Mouse (Mus musculus) embryo, embryonic 10.5 days (tissue): ENCODE measurements around the gene Psmb2.

Experiments used
- DNase-seq: peaks from one replicate; pipeline ENCODE4 v3.0.0-alpha.2; 2015; ENCODE audit warnings: low spot score

Psmb2 gene

GRCm38 (mm10) chr4:126732531-126733380 lies 55.3 kb downstream of the Psmb2 start:
- DNase-seq = peak; percentile 31

DNA sequence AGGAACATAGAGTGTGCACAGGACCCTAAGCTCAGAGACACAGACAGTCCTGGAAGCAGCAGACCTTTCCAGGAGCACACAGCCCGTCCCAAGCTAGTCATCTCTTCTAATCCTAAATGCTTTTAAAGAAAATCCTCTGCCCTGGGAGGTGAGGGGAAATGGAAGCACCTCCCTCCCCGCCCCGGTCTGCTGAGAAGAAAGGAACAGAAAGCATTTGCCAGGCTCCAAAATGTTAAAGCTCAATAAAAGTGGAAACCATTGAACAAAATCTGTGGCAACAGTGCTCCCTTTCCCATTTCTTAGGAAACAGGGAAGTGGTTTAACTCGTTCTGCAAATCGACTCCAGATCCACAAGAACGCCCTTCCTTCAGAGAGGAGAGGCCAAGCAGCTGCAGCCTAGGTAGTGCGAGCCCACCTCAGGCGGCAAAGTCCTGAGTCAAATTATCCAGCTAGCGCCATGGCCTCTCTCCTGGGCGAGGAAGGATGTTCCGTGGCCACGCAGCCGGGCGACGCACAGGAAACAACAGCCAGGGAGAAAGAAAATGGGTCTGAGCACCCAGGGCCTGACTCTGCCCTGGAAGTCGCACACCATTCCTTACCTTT lies 56.7 kb downstream of the Psmb2 start:
- DNase-seq = peak; percentile 25

GRCm38 (mm10) chr4:126734700-126735381 lies 57.4 kb downstream of the Psmb2 start:
- peak; percentile 35 for DNase-seq

DNA sequence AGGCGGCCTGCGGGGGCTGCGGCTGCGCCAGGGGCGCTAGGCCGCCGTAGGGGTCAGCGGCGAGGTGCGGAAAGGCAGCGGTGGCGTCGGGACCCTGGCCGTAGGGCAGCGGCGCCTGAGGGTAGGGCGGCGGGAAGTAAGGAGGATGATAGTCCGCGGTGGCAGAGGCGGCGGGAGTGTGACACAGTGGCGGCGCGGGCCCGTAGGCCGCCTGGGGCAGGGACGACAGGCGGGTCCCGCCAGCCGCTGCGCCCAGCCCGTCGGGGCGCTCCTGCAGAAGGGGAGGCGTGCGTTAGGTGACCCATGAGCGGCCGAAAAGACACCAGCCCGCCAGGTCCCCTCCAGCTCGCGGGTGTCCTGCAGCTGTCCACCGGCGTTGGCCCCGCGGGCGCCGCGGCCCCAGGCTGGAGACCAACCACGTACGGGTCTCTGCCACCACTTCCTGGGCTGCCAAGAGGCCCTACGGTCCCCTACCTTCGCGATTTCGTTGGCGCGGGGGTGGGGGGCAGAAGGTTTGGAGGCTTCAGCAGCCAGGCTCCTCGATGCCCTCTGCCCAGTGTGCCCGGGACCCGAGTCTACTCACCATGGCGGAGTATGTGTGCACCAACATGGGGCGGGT lies 58.1 kb downstream of the Psmb2 start:
- DNase-seq = no peak

GRCm38 (mm10) chr4:126736001-126736414 lies 58.6 kb downstream of the Psmb2 start, which contains the start of gene Tfap2e:
Gene Tfap2e (minus strand): TSS chr4:126736240.
- DNase-seq = peak; percentile 73

DNA sequence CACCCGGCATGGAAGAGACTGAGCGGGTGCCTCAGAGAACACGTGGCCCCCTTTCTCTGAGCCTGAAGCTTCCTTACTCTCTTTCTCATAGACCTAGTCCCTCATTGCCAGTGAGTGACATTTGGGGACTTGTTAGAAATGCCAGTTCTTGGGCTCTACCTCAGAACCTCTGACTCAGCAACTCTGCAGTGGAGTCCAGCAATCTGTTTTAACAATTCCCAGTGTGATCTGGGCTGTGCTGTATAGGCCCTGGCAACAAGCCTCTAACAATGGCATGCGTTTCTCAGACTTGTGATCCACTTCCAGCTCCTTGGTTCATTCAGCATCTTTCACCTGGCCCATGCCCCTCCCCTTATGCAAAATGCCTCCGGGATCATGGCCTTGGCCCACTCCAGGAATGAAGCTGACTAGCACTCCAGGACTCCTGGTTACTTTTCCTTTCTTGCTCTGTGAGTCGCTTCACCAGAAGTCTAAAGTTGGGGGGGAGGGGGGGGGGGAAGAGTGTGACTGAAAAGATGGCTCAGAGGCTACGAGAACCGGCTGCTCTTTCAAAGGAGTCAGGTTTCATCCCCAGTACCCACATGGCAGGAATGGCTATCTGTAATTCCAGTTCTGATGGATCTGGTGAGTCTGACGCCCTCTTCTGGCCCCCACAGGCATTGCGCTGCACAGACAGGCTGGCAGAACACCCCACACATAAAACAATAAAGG lies 62.7 kb downstream of the Psmb2 start:
- DNase-seq = peak; percentile 72

- peak; percentile 94 for DNase-seq
Observed at GRCm38 (mm10) chr4:126741448-126741847, 64.0 kb downstream of the Psmb2 start.

DNA sequence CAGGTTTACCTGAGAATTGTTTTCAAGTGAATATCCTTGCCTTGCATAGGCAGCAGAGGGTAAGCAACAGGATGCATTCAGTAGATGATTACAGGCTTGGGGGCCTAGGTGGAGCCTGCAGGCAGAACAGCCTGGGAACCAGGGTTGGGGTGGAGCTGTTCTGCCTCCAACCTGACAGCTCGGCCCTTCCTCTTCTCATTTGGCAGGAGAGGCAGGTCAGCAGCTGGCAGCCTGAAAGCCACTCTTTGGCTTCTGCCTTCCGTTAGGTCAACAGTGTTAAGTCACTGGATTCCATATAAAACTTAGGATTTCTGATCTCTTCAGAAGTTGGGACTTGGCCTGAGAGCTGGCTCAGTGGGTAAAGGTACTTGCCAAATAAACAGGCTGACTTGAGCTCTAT lies 65.5 kb downstream of the Psmb2 start:
- no peak for DNase-seq

DNA sequence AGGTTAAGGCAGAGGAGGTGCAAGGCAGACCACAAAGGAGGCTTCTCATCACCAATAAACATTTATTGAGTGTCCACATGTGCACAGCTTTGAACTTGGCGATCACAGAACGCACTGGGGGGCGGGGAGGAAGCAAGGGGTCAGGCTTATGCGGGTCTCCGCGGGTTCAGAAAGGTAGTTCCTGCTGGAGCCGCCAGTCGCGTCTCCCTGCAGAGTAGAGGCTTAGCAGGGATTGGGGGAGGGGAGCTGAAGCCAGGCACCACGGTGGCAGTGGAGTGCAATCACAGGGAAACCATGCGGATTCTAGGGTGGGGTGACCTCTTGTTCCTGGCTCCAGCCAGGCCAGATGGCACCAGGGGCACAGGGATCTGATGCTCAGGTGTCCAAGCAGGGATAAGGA lies 66.3 kb downstream of the Psmb2 start:
- DNase-seq = peak; percentile 45

GRCm38 (mm10) chr4:126744831-126745230 lies 67.4 kb downstream of the Psmb2 start:
- DNase-seq = no peak

GRCm38 (mm10) chr4:126745506-126746193 lies 68.2 kb downstream of the Psmb2 start:
- DNase-seq = peak; percentile 76

DNA sequence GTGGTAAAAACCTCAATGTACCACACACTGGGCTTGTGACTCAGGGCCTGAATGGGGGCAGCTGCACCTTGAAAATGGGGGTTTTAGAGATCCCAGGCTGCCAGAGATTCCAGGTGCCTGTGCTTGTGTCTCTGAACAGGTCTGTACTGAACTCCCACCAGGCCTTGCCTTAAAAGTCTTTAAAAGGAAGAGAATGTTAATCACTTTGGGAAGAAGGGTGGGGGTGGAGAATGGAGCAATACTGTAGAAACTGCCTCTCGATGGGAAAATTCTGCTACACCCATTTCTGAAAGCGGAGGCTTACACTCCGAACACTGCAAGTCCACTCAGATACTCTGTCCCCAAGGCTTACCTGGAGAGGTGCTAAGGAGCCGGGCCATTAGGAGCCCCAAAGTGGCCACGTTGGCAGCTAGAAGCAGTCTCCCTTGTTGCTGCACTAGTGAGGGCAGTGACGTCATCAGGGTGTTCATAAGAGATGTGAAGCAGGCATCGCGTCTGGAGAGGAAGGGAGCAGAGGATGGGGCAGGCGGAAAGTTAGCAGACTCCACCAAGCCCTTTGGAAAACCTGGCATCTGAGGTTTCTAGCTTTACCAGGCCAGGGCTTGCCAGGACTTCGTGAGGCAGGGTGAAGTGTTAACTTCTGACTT lies 68.9 kb downstream of the Psmb2 start:
- no peak for DNase-seq

GRCm38 (mm10) chr4:126748381-126748780 lies 71.0 kb downstream of the Psmb2 start:
- DNase-seq = no peak

GRCm38 (mm10) chr4:126749553-126749952 lies 72.1 kb downstream of the Psmb2 start:
- DNase-seq = no peak

DNA sequence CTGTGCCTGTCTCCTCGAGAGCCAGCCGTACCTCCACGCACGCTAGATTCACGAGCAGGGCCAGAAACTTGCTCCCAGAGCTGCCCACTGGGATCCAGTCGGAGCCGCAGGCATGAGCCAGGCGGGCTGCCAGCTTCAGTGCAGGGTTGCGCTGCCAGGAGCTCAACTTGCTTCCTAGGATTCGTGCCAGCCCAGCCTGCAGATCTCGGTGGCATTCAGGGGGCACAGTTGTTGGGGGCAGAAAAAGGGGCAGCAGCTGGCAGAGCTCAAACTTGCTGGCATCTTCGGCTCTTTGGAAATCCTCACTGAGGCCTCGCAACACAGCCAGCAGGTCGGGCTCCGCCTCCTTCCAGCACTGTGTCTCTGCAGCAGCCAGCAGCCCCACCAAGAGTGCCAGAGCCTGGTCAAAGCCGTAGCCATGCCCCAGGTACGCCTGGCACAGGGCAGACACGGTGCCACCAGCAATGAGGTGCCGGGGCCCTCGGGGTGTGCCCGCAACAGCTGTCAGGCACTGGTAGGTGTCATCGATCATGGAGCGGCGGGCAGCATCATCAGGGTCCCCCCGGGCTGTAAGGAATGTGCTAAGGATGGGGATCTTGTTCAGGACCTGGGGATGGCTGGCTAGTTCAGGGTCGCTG lies 72.7 kb downstream of the Psmb2 start:
- no peak for DNase-seq

GRCm38 (mm10) chr4:126750863-126751555 lies 73.6 kb downstream of the Psmb2 start:
- no peak for DNase-seq

DNA sequence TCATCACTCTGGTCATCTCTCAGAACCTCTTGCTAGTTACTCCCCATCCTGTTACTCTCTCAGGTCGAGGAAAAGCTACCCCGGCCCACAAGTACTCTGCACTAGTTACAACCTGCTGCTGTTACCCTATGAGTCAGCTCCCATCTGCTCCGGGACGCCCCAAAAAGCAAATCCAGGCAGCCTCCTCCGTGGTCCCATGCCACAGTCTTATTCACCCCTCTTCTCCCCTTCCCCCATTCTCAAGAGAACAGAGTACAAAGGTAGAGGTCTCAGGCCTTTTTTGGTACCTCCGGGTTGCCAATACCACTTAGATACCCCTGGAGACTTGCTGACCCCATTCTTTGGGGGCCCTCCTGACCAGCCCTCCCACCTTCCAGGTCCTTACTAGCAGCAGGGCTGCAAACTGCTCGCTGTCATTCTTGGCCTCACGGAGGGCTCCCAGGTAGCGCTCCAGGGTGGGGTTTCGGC lies 74.2 kb downstream of the Psmb2 start:
- no peak for DNase-seq

DNA sequence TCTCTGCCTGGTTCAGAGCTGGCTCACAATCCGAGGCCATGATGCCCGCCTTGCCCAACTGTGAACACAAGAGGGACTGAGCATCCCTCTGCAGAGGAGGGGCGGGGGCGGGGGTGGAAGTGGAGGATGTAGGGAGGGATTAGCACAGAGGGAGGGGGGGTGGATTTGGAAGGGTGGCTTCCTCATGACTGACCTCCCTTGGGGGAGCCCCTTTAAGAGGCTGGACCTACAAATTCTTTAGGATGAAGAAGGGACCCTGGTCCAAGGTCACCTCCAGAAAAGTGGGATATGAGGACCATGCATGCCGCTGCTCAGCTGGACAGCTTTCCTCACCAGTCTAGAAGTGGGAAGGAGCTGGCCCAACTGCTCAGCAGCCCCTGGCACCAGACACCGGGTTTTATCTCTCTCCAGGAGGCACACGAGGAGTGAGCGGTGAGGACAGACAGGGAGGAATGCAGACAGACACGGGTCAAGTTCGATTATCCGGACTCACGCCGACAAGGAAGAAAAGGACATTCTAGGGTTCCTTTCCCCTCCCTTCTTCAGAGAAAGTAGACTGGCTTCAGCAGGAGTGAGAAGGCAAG lies 74.7 kb downstream of the Psmb2 start:
- no peak for DNase-seq

DNA sequence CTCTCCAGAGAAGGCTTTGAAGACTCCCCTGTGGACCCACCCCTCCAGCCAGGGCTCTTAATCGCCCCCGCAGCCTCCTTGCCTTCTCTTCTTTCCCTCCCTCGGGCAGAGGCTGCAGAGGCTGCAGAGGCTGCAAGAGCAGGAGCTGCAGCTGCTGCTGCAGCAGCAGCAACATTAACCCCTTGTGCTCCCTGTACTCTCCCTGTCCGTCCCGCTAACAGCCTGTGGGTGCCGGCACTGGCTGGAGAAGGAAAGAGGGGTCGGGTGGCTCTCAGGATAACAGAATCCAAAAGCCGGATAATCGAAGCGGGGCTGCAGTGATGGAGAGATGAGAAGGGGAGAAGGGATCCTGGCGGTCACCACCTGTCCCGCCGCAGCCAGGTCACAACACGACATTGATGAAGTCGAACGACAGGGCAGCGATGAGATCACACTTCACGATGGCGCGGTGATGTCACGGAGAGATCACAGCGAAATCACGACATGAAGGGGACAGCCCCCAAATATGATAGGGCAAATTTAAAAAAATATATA lies 75.2 kb downstream of the Psmb2 start:
- peak; percentile 60 for DNase-seq
